Mouse (Mus musculus) embryonic stem cell, embryonic (primary cell): ENCODE results near the gene Tnip2.

Source experiments
- CTCF ChIA-PET, 4 experiments: fragments of 300-600 bp in 2 of 4; fragments of 350-600 bp in 2 of 4; sonication (Branson Sonifier 250); formaldehyde crosslinking; loops; one replicate each; lab custom pipeline; 2022; ENCODE audit warnings: inconsistent platforms in 2 of 4; lab: Charles Lee
- POLR2A ChIA-PET, 4 experiments: fragments of 300-600 bp in 2 of 4; fragments of 350-600 bp in 2 of 4; sonication (Branson Sonifier 250); formaldehyde crosslinking; loops; one replicate each; lab custom pipeline; 2022; ENCODE audit warnings: antibody characterized with exemption in 4 of 4, inconsistent platforms in 1 of 4; lab: Charles Lee

Gene Tnip2

GRCm38 (mm10) chr5:34458994-34459393, 54.8 kb downstream of the Tnip2 start:
- ChIA-PET POLR2A (interaction anchor here in 3 of 4 experiments (0.6 to 1.8 kb wide), 4 partner anchors 19 to 55 kb away, joined by 3 to 7 read pairs (median 6); partner anchors contain the start of gene Tnip2 (in 1 of the 3)), CTCF (interaction anchor here in 1 of 4 experiments (0.6 kb wide), 1 partner anchor 306 kb away, joined by 3 read pairs; no protein-coding TSS in a partner anchor)

GRCm38 (mm10) chr5:34446207-34446606, 67.6 kb downstream of the Tnip2 start:
- ChIA-PET CTCF (no interaction called here), POLR2A (interaction anchor here in 2 of 4 experiments (1.0 to 2.2 kb wide), 6 partner anchors 9 to 214 kb away, joined by 3 to 9 read pairs (median 4); partner anchors contain the start of genes Grk4 (in 1 of the 2), Nop14 (in 1 of the 2), Rnf4 (in 1 of the 2) and Tnip2 (in 1 of the 2))
